Mouse (Mus musculus) neural tube, embryonic 12.5 days (tissue): ENCODE measurements at regions not wholly inside any gene's neighbourhood (a gene's known extent, or its start where the extent isn't known, plus 50 kb on each side); places are given as distances from the start of the nearest gene placed in this dataset.

Experiments
- ATAC-seq: fragments of 200-750 bp; cut with Nextera tagmentation; 2 replicates; pipeline ENCODE4 v1.8.0; 2017; ENCODE audit warnings: low read depth, mild to moderate bottlenecking, moderate TSS enrichment, moderate library complexity; ENCODE audit not compliant: low FRiP score
- H3K27ac ChIP-seq: fragments of 300-500 bp; sonication (generic); 2 replicates; pipeline ENCODE4 v1.5.1; 2016
- H3K27me3 ChIP-seq: fragments of 300-500 bp; sonication (generic); replicated peaks from 2 replicates; pipeline ENCODE4 v1.6.1; 2016; ENCODE audit warnings: mild to moderate bottlenecking
- H3K36me3 ChIP-seq: fragments of 300-500 bp; sonication (generic); 2 replicates; pipeline ENCODE4 v1.6.1; 2016; ENCODE audit warnings: mild to moderate bottlenecking
- H3K4me1 ChIP-seq: fragments of 300-500 bp; sonication (generic); 2 replicates; pipeline ENCODE4 v1.6.1; 2016
- H3K4me2 ChIP-seq: fragments of 300-500 bp; sonication (generic); replicated peaks from 2 replicates; pipeline ENCODE4 v1.6.1; 2016; ENCODE audit warnings: mild to moderate bottlenecking
- H3K4me3 ChIP-seq: fragments of 300-500 bp; sonication (generic); 2 replicates; pipeline ENCODE4 v1.5.1; 2016
- H3K9ac ChIP-seq: fragments of 300-500 bp; sonication (generic); 2 replicates; pipeline ENCODE4 v1.6.1; 2016; ENCODE audit warnings: mild to moderate bottlenecking
- H3K9me3 ChIP-seq: fragments of 300-500 bp; sonication (generic); 2 replicates; pipeline ENCODE4 v1.6.1; 2016; ENCODE audit warnings: mild to moderate bottlenecking
- WGBS: fragments of 180-500 bp; shearing (Covaris S2); methylation state at CpG from one replicate; pipeline ENCODE4 v1.1.7; 2016; 5-methylcytosine and 5-hydroxymethylcytosine counted together

GRCm38 (mm10) chr13:6196690-6197089 lies 335.4 kb downstream of the Klf6 start:
- no peak overlapping the region for H3K4me3 ChIP-seq
- no peaks in the 10 kb centered on the region for H3K36me3 ChIP-seq
- ATAC-seq, result no peak
- no peaks in the 10 kb centered on the region for H3K4me1 ChIP-seq
- H3K9me3 ChIP-seq, result no peaks in the 10 kb centered on the region
- H3K4me2 ChIP-seq, result no peak overlapping the region
- no peak overlapping the region for H3K27ac ChIP-seq
- 77% methylated on average over 5 of the region's 5 CpGs for WGBS
- no peaks in the 10 kb centered on the region for H3K27me3 ChIP-seq
- H3K9ac ChIP-seq, result no peak overlapping the region

- no peaks in the 10 kb centered on the region for H3K36me3 ChIP-seq
- 92% methylated on average over 6 of the region's 6 CpGs for WGBS
- no peaks in the 10 kb centered on the region for H3K27me3 ChIP-seq
- H3K4me1 ChIP-seq, result no peaks in the 10 kb centered on the region
- H3K9ac ChIP-seq, result no peak overlapping the region
- no peak for ATAC-seq
- H3K4me2 ChIP-seq, result no peak overlapping the region
- H3K4me3 ChIP-seq, result no peak overlapping the region
- H3K9me3 ChIP-seq, result no peaks in the 10 kb centered on the region
- no peak overlapping the region for H3K27ac ChIP-seq
Observed at GRCm38 (mm10) chr13:6199107-6199506, 337.8 kb downstream of the Klf6 start.

- Histone ChIP-seq H3K4me1 (no peaks in the 10 kb centered on the region), H3K27me3 (no peaks in the 10 kb centered on the region), H3K27ac (no peak overlapping the region), H3K36me3 (no peaks in the 10 kb centered on the region), H3K4me2 (no peak overlapping the region), H3K4me3 (no peak overlapping the region), H3K9me3 (no peaks in the 10 kb centered on the region), H3K9ac (no peak overlapping the region)
- 90% methylated on average over 1 of the region's 1 CpGs for WGBS
- no peak for ATAC-seq
Observed at GRCm38 (mm10) chr13:6201516-6201915, 340.2 kb downstream of the Klf6 start.

- no peak overlapping the region for H3K4me3 ChIP-seq
- no peaks in the 10 kb centered on the region for H3K4me1 ChIP-seq
- H3K27ac ChIP-seq, result no peak overlapping the region
- no peaks in the 10 kb centered on the region for H3K36me3 ChIP-seq
- no peak overlapping the region for H3K4me2 ChIP-seq
- 87% methylated on average over 4 of the region's 4 CpGs for WGBS
- no peaks in the 10 kb centered on the region for H3K27me3 ChIP-seq
- H3K9me3 ChIP-seq, result no peaks in the 10 kb centered on the region
- H3K9ac ChIP-seq, result no peak overlapping the region
- ATAC-seq, result no peak
Observed at GRCm38 (mm10) chr13:6204801-6205200, 343.1 kb upstream of the Pitrm1 start.

GRCm38 (mm10) chr13:6212550-6212949 lies 335.4 kb upstream of the Pitrm1 start:
- H3K4me2 ChIP-seq, result no peak overlapping the region
- H3K36me3 ChIP-seq, result no peaks in the 10 kb centered on the region
- H3K9ac ChIP-seq, result no peak overlapping the region
- H3K4me1 ChIP-seq, result no peaks in the 10 kb centered on the region
- WGBS, result 86% methylated on average over 2 of the region's 2 CpGs
- no peaks in the 10 kb centered on the region for H3K27me3 ChIP-seq
- H3K9me3 ChIP-seq, result no peaks in the 10 kb centered on the region
- no peak for ATAC-seq
- H3K27ac ChIP-seq, result no peak overlapping the region
- H3K4me3 ChIP-seq, result no peak overlapping the region

GRCm38 (mm10) chr13:6214189-6214588 lies 333.8 kb upstream of the Pitrm1 start:
- no peaks in the 10 kb centered on the region for H3K36me3 ChIP-seq
- H3K4me1 ChIP-seq, result no peaks in the 10 kb centered on the region
- ATAC-seq, result no peak
- no peak overlapping the region for H3K4me3 ChIP-seq
- 94% methylated on average over 2 of the region's 2 CpGs for WGBS
- no peak overlapping the region for H3K27ac ChIP-seq
- no peak overlapping the region for H3K4me2 ChIP-seq
- no peaks in the 10 kb centered on the region for H3K9me3 ChIP-seq
- H3K9ac ChIP-seq, result no peak overlapping the region
- no peaks in the 10 kb centered on the region for H3K27me3 ChIP-seq

- no peaks in the 10 kb centered on the region for H3K27me3 ChIP-seq
- no peaks in the 10 kb centered on the region for H3K36me3 ChIP-seq
- WGBS, result 77% methylated on average over 7 of the region's 7 CpGs
- H3K9me3 ChIP-seq, result no peaks in the 10 kb centered on the region
- no peak overlapping the region for H3K27ac ChIP-seq
- no peak overlapping the region for H3K9ac ChIP-seq
- no peak overlapping the region for H3K4me3 ChIP-seq
- ATAC-seq, result no peak
- H3K4me2 ChIP-seq, result no peak overlapping the region
- H3K4me1 ChIP-seq, result no peaks in the 10 kb centered on the region
Observed at GRCm38 (mm10) chr13:6226087-6226643, 321.8 kb upstream of the Pitrm1 start.

- no peak overlapping the region for H3K4me3 ChIP-seq
- H3K4me2 ChIP-seq, result no peak overlapping the region
- H3K27ac ChIP-seq, result no peak overlapping the region
- H3K27me3 ChIP-seq, result no peaks in the 10 kb centered on the region
- H3K9ac ChIP-seq, result no peak overlapping the region
- H3K9me3 ChIP-seq, result no peaks in the 10 kb centered on the region
- WGBS, result 94% methylated on average over 1 of the region's 1 CpGs
- no peaks in the 10 kb centered on the region for H3K4me1 ChIP-seq
- ATAC-seq, result no peak
- no peaks in the 10 kb centered on the region for H3K36me3 ChIP-seq
Observed at GRCm38 (mm10) chr13:6228278-6228677, 319.7 kb upstream of the Pitrm1 start.

GRCm38 (mm10) chr13:6235394-6235793 lies 312.6 kb upstream of the Pitrm1 start:
- no peak overlapping the region for H3K9ac ChIP-seq
- no peaks in the 10 kb centered on the region for H3K27me3 ChIP-seq
- no peak overlapping the region for H3K27ac ChIP-seq
- H3K9me3 ChIP-seq, result no peaks in the 10 kb centered on the region
- H3K4me3 ChIP-seq, result no peak overlapping the region
- H3K4me1 ChIP-seq, result no peaks in the 10 kb centered on the region
- no peaks in the 10 kb centered on the region for H3K36me3 ChIP-seq
- ATAC-seq, result no peak
- H3K4me2 ChIP-seq, result no peak overlapping the region
- WGBS, result 86% methylated on average over 1 of the region's 1 CpGs

- Histone ChIP-seq H3K9ac (no peak overlapping the region), H3K4me2 (no peak overlapping the region), H3K4me1 (no peaks in the 10 kb centered on the region), H3K27me3 (no peaks in the 10 kb centered on the region), H3K27ac (no peak overlapping the region), H3K36me3 (no peaks in the 10 kb centered on the region), H3K9me3 (no peaks in the 10 kb centered on the region), H3K4me3 (no peak overlapping the region)
- no peak for ATAC-seq
- 91% methylated on average over 8 of the region's 8 CpGs for WGBS
Observed at GRCm38 (mm10) chr13:6236503-6236902, 311.4 kb upstream of the Pitrm1 start.

GRCm38 (mm10) chr13:6237201-6237600 lies 310.7 kb upstream of the Pitrm1 start:
- ATAC-seq, result no peak
- no peak overlapping the region for H3K9ac ChIP-seq
- no peak overlapping the region for H3K27ac ChIP-seq
- WGBS, result 77% methylated on average over 3 of the region's 3 CpGs
- no peaks in the 10 kb centered on the region for H3K4me1 ChIP-seq
- no peaks in the 10 kb centered on the region for H3K36me3 ChIP-seq
- H3K9me3 ChIP-seq, result no peaks in the 10 kb centered on the region
- no peak overlapping the region for H3K4me2 ChIP-seq
- H3K4me3 ChIP-seq, result no peak overlapping the region
- no peaks in the 10 kb centered on the region for H3K27me3 ChIP-seq

- H3K4me1 ChIP-seq, result no peaks in the 10 kb centered on the region
- H3K27me3 ChIP-seq, result no peaks in the 10 kb centered on the region
- H3K36me3 ChIP-seq, result no peaks in the 10 kb centered on the region
- H3K4me2 ChIP-seq, result no peak overlapping the region
- 40% methylated on average over 3 of the region's 3 CpGs for WGBS
- H3K9me3 ChIP-seq, result no peaks in the 10 kb centered on the region
- H3K27ac ChIP-seq, result no peak overlapping the region
- no peak for ATAC-seq
- no peak overlapping the region for H3K4me3 ChIP-seq
- no peak overlapping the region for H3K9ac ChIP-seq
Observed at GRCm38 (mm10) chr13:6240855-6241254, 307.1 kb upstream of the Pitrm1 start.

- Histone ChIP-seq H3K4me3 (no peak overlapping the region), H3K27me3 (no peaks in the 10 kb centered on the region), H3K27ac (no peak overlapping the region), H3K4me1 (no peaks in the 10 kb centered on the region), H3K4me2 (no peak overlapping the region), H3K36me3 (no peaks in the 10 kb centered on the region), H3K9ac (no peak overlapping the region), H3K9me3 (no peaks in the 10 kb centered on the region)
- WGBS, result 94% methylated on average over 5 of the region's 5 CpGs
- ATAC-seq, result no peak
Observed at GRCm38 (mm10) chr13:6241472-6242123, 306.4 kb upstream of the Pitrm1 start.
